Mouse (Mus musculus) embryo, embryonic 10 days (tissue): ENCODE data around the gene Nek6.
A peak's percentile ranks its signal among the peaks of the same experiment; 100 is the strongest.

Source experiments
- DNase-seq: peaks from one replicate; pipeline ENCODE4 v3.0.0-alpha.2; 2015; ENCODE audit warnings: low spot score

The Nek6 gene

GRCm38 (mm10) chr2:38621076-38621475, 109.6 kb downstream of the Nek6 start:
- no peak for DNase-seq

GRCm38 (mm10) chr2:38621610-38622021, 110.2 kb downstream of the Nek6 start:
- peak; percentile 48 for DNase-seq

GRCm38 (mm10) chr2:38623411-38623810, 112.0 kb downstream of the Nek6 start:
- no peak for DNase-seq

- DNase-seq: no peak
Observed at GRCm38 (mm10) chr2:38623821-38624590, 112.6 kb downstream of the Nek6 start.

- no peak for DNase-seq
Observed at GRCm38 (mm10) chr2:38628801-38629200, 117.4 kb downstream of the Nek6 start.

- no peak for DNase-seq
Observed at GRCm38 (mm10) chr2:38629451-38629850, 118.0 kb downstream of the Nek6 start.

GRCm38 (mm10) chr2:38630574-38630973, 119.1 kb downstream of the Nek6 start:
- DNase-seq: no peak

GRCm38 (mm10) chr2:38637716-38638267, 126.3 kb downstream of the Nek6 start:
- DNase-seq: no peak

GRCm38 (mm10) chr2:38641761-38642160, 130.3 kb downstream of the Nek6 start:
- DNase-seq: no peak

GRCm38 (mm10) chr2:38643625-38644427, 132.4 kb downstream of the Nek6 start, which contains the start of gene Psmb7:
Gene Psmb7 (minus strand): TSS chr2:38644087.
- DNase-seq: peak; percentile 97
